Comparison of ENCODE assay signal across 14 mouse cellular contexts in genomic region chr3:131138797-131139196, GRCm38 (mm10). TPM values are rescaled to one million over a fixed set of nuclear protein-coding genes. Genes with fewer than 3 reads are reported as not detected.
DNase-seq lines count a peak whose midpoint lies in the region; ATAC-seq and TF ChIP-seq lines count a peak whose summit lies in the region.
"Had no signal": no experiment of that assay in that cellular context is flagged by ENCODE, and none has a peak within 500 bp of the region (broad histone marks: within the 10 kb centered on the region; RNA-seq: fewer than 3 reads in every experiment).

No protein-coding gene starts in this region.

- no peak for TF ChIP-seq CTCF in cerebellum, adult 2 months (IDR thresholded peaks at IDR 0.05; ENCODE audit: borderline replicate concordance, insufficient read depth, low read depth, low read length)

- peak overlapping the region; percentile 40 for H3K4me2 ChIP-seq in heart, embryonic 12.5 days
- no peak overlapping the region for H3K4me2 ChIP-seq in embryonic facial prominence, embryonic 12.5 days (replicated peaks)
- H3K4me2 ChIP-seq in midbrain, embryonic 12.5 days (replicated peaks), result 0 out of 2 replicates have a peak overlapping the region, but pooled peaks have one; percentile 13
- H3K4me2 ChIP-seq: intestine, embryonic 15.5 days had no signal

- H3K9ac ChIP-seq in heart, embryonic 12.5 days, result no peak overlapping the region; the same call in 1 of the 2 replicates
- no peak overlapping the region for H3K9ac ChIP-seq in embryonic facial prominence, embryonic 12.5 days
- H3K9ac ChIP-seq in midbrain, embryonic 12.5 days (replicated peaks), result no peak overlapping the region
- H3K9ac ChIP-seq: intestine, embryonic 15.5 days had no signal

- DNase-seq in heart, adult 8-10 months (ENCODE audit: low spot score), result no peak
- peak; percentile 21 for DNase-seq in A20 (ENCODE audit: low read depth, low spot score)
- DNase-seq in cerebellum, postnatal 36 days, result no peak
- no peak for DNase-seq in cerebellum, adult 2 months
- DNase-seq: adrenal gland, postnatal 25 days; kidney, postnatal 10 days; layer of hippocampus, adult 9-11 months; right cerebral cortex, postnatal 25 days; thymus, adult 18-20 months had no signal

- peak overlapping the region; percentile 83 for H3K27ac ChIP-seq in heart, embryonic 12.5 days (ENCODE audit: poor library complexity, severe bottlenecking)
- H3K27ac ChIP-seq in embryonic facial prominence, embryonic 12.5 days, result peak overlapping the region; percentile 32
- H3K27ac ChIP-seq in midbrain, embryonic 12.5 days (replicated peaks), result peak overlapping the region; percentile 42
- no peak overlapping the region for H3K27ac ChIP-seq in cerebellum, adult 2 months (ENCODE audit: insufficient read depth, low read length)
- H3K27ac ChIP-seq: intestine, embryonic 15.5 days had no signal

- peaks cover 9% of the 10 kb centered on the region; the same call in 1 of the 2 replicates for H3K27me3 ChIP-seq in heart, embryonic 12.5 days (replicated peaks)
- no peaks in the 10 kb centered on the region for H3K27me3 ChIP-seq in embryonic facial prominence, embryonic 12.5 days
- H3K27me3 ChIP-seq in midbrain, embryonic 12.5 days, result peaks cover 15% of the 10 kb centered on the region; the same call in 1 of the 2 replicates
- no peaks in the 10 kb centered on the region; the same call in 1 of the 2 replicates for H3K27me3 ChIP-seq in cerebellum, adult 2 months (ENCODE audit: control insufficient read depth, insufficient read depth, low read length)

- peaks cover 65% of the 10 kb centered on the region for H3K4me1 ChIP-seq in heart, embryonic 12.5 days (replicated peaks)
- H3K4me1 ChIP-seq in embryonic facial prominence, embryonic 12.5 days, result peaks cover 65% of the 10 kb centered on the region
- peaks cover 69% of the 10 kb centered on the region for H3K4me1 ChIP-seq in midbrain, embryonic 12.5 days
- no peaks in the 10 kb centered on the region for H3K4me1 ChIP-seq in cerebellum, adult 2 months (ENCODE audit: control insufficient read depth, insufficient read depth, low read length)

- no peak overlapping the region for H3K4me3 ChIP-seq in heart, embryonic 12.5 days
- H3K4me3 ChIP-seq in embryonic facial prominence, embryonic 12.5 days, result no peak overlapping the region
- no peak overlapping the region for H3K4me3 ChIP-seq in midbrain, embryonic 12.5 days
- no peak overlapping the region for H3K4me3 ChIP-seq in cerebellum, adult 2 months (replicated peaks; ENCODE audit: insufficient read depth, low read depth, low read length)
- H3K4me3 ChIP-seq: intestine, embryonic 15.5 days had no signal

- 43% methylated on average over 8 of the region's 8 CpGs for WGBS in heart, embryonic 12.5 days
- 52% methylated on average over 8 of the region's 8 CpGs for WGBS in embryonic facial prominence, embryonic 12.5 days
- 59% methylated on average over 8 of the region's 8 CpGs for WGBS in midbrain, embryonic 12.5 days
- WGBS in cerebellum, adult 2 months, result 86% methylated on average over 8 of the region's 8 CpGs

- TF ChIP-seq POLR2A in cerebellum, adult 2 months (IDR thresholded peaks at IDR 0.05; ENCODE audit: borderline replicate concordance, insufficient read depth, low read length), result no peak

- no peak for ATAC-seq in heart, embryonic 12.5 days (ENCODE audit: insufficient number of reproducible peaks, low FRiP score)
- ATAC-seq in embryonic facial prominence, embryonic 12.5 days (ENCODE audit: insufficient number of reproducible peaks, insufficient read depth, low FRiP score, low TSS enrichment), result no peak
- ATAC-seq in midbrain, embryonic 12.5 days (ENCODE audit: low FRiP score, low read depth), result no peak
- ATAC-seq: intestine, embryonic 15.5 days had no signal

- no peaks in the 10 kb centered on the region for H3K9me3 ChIP-seq in heart, embryonic 12.5 days (replicated peaks)
- H3K9me3 ChIP-seq in embryonic facial prominence, embryonic 12.5 days, result no peaks in the 10 kb centered on the region
- H3K9me3 ChIP-seq in midbrain, embryonic 12.5 days, result no peaks in the 10 kb centered on the region
- H3K9me3 ChIP-seq: intestine, embryonic 15.5 days had no signal

- H3K36me3 ChIP-seq in heart, embryonic 12.5 days, result no peaks in the 10 kb centered on the region
- no peaks in the 10 kb centered on the region for H3K36me3 ChIP-seq in embryonic facial prominence, embryonic 12.5 days
- H3K36me3 ChIP-seq in midbrain, embryonic 12.5 days, result 0 out of 2 replicates have a peak, but pooled peaks cover 7% of the 10 kb centered on the region
- H3K36me3 ChIP-seq: intestine, embryonic 15.5 days had no signal

RNA-seq across cellular contexts. Expression of gene Lef1, which starts 28.5 kb away (rescaled TPM):
- 18.7 and 21.2 TPM in 2 replicates for polyA plus RNA-seq in heart, embryonic 12.5 days (2016; fragmentation: Nextera tagmentation; extraction: Ambion mirVana)
- total RNA-seq in heart, adult 8-10 months (2022), result under 1 TPM in 3 of 4 experiments, not detected in 1; 0.14 to 0.31 (median 0.26) TPM
- polyA plus RNA-seq in embryonic facial prominence, embryonic 12.5 days (2016; fragmentation: Nextera tagmentation; extraction: Ambion mirVana), result 107 TPM in 2 replicates
- polyA plus RNA-seq in midbrain, embryonic 12.5 days (2016; fragmentation: Nextera tagmentation; extraction: Ambion mirVana), result 97.0 and 103 TPM in 2 replicates
- 6.1 and 6.8 TPM in 2 replicates for polyA plus RNA-seq in cerebellum, adult 2 months (2012; rRNA removed)
- total RNA-seq: common myeloid progenitor, adult 5-6 weeks had no signal
